Mouse (Mus musculus) neural tube, embryonic 12.5 days (tissue): ENCODE results near the gene Tent2. TPM values are rescaled to one million over a fixed set of nuclear protein-coding genes. Genes with fewer than 3 reads are reported as not detected.

Experiments
- polyA plus RNA-seq: library from polyadenylated mRNA; unstranded; fragments of >200 nt; fragmentation: Nextera tagmentation; extraction: Ambion mirVana; gene quantifications from 2 replicates; pipeline ENCODE4 v1.2.1, GENCODE M21; 2016

Tent2 gene
- polyA plus RNA-seq, 1 experiment from 2014 or later = 62.3 TPM

Other genes starting within 250 kb of the Tent2 start
- 0.06 and 0.10 TPM in 2 replicates for gene Cmya5, start 47.7 kb downstream of the Tent2 start, polyA plus RNA-seq
- gene Homer1, start 107.2 kb upstream of the Tent2 start, polyA plus RNA-seq = 18.2 and 18.9 TPM in 2 replicates